Mouse (Mus musculus) intestine, embryonic 16.5 days (tissue): ENCODE results near the gene Pelp1. TPM values are rescaled to one million over a fixed set of nuclear protein-coding genes. Genes with fewer than 3 reads are reported as not detected.

Source experiments
- ATAC-seq: fragments of 200-750 bp; cut with Nextera tagmentation; 2 replicates; pipeline ENCODE4 v1.8.0; 2017; ENCODE audit warnings: moderate TSS enrichment, moderate library complexity
- H3K27ac ChIP-seq: fragments of 300-500 bp; sonication (generic); 2 replicates; pipeline ENCODE4 v1.5.1; 2014; ENCODE audit warnings: mild to moderate bottlenecking, low read length
- H3K27me3 ChIP-seq: fragments of 300-500 bp; sonication (generic); replicated peaks from 2 replicates; pipeline ENCODE4 v1.6.1; 2014; ENCODE audit warnings: low read length, control low read depth, mixed read lengths; ENCODE audit not compliant: control insufficient read depth, insufficient read depth
- H3K36me3 ChIP-seq: fragments of 300-500 bp; sonication (generic); 2 replicates; pipeline ENCODE4 v1.6.1; 2014; ENCODE audit warnings: low read length, control low read depth; ENCODE audit not compliant: control insufficient read depth, insufficient read depth
- H3K4me1 ChIP-seq: fragments of 300-500 bp; sonication (generic); 2 replicates; pipeline ENCODE4 v1.6.1; 2014; ENCODE audit warnings: low read length, control low read depth, mixed read lengths; ENCODE audit not compliant: control insufficient read depth, insufficient read depth
- H3K4me2 ChIP-seq: fragments of 300-500 bp; sonication (generic); 2 replicates; pipeline ENCODE4 v1.6.1; 2014; ENCODE audit warnings: low read depth, low read length, control low read depth
- H3K4me3 ChIP-seq: fragments of 300-500 bp; sonication (generic); 2 replicates; pipeline ENCODE4 v1.5.1; 2014; ENCODE audit warnings: mild to moderate bottlenecking, low read length
- H3K9ac ChIP-seq: fragments of 300-500 bp; sonication (generic); 2 replicates; pipeline ENCODE4 v1.6.1; 2014; ENCODE audit warnings: low read depth, low read length
- H3K9me3 ChIP-seq: fragments of 300-500 bp; sonication (generic); 2 replicates; pipeline ENCODE4 v1.6.1; 2016; ENCODE audit warnings: low read length, control low read depth; ENCODE audit not compliant: control insufficient read depth
- WGBS: fragments of 180-500 bp; shearing (Covaris S2); extraction: QIAGEN DNeasy Blood & Tissue Kit; methylation state at CpG from one replicate; pipeline ENCODE4 v1.1.7; 2014; 5-methylcytosine and 5-hydroxymethylcytosine counted together
- polyA plus RNA-seq: library from polyadenylated mRNA; unstranded; fragments of >200 nt; fragmentation: Nextera tagmentation; extraction: Ambion mirVana; gene quantifications from 2 replicates; pipeline ENCODE4 v1.2.1, GENCODE M21; 2015

Gene Pelp1
- polyA plus RNA-seq = 29.1 and 31.5 TPM in 2 replicates

- no peaks in the 10 kb centered on the region for H3K27me3 ChIP-seq
- peak within 1 kb of the TSS; percentile 91 for H3K4me2 ChIP-seq
- WGBS = under 1% methylated on average over 59 of the region's 59 CpGs
- peak within 1 kb of the TSS; percentile 83 for H3K27ac ChIP-seq
- peaks cover 23% of the 10 kb centered on the region for H3K4me1 ChIP-seq
- no peaks in the 10 kb centered on the region for H3K9me3 ChIP-seq
- no peaks in the 10 kb centered on the region for H3K36me3 ChIP-seq
- peak; percentile 95 for ATAC-seq
- peak within 1 kb of the TSS; percentile 99 for H3K9ac ChIP-seq
- peak within 1 kb of the TSS; percentile 98 for H3K4me3 ChIP-seq
Observed at GRCm38 (mm10) chr11:70409594-70410296, at the start of gene Pelp1. Pelp1 (minus strand) TSS chr11:70410031.

GRCm38 (mm10) chr11:70458688-70459600 lies 49.1 kb upstream of the Pelp1 start, which contains the start of gene Zmynd15:
Zmynd15 (plus strand) TSS chr11:70459433.
- no peak within 1 kb of the TSS for H3K27ac ChIP-seq
- H3K9ac ChIP-seq = peak within 1 kb of the TSS; percentile 70
- peak; percentile 47; the same call in 1 of the 2 replicates for ATAC-seq
- 14% methylated on average over 31 of the region's 32 CpGs for WGBS
- peaks cover 6% of the 10 kb centered on the region; the same call in 1 of the 2 replicates for H3K27me3 ChIP-seq
- peak within 1 kb of the TSS; percentile 63 for H3K4me3 ChIP-seq
- peaks cover 7% of the 10 kb centered on the region; the same call in 1 of the 2 replicates for H3K4me1 ChIP-seq
- no peaks in the 10 kb centered on the region for H3K9me3 ChIP-seq
- peak within 1 kb of the TSS; percentile 95 for H3K4me2 ChIP-seq
- H3K36me3 ChIP-seq = no peaks in the 10 kb centered on the region

- 0 out of 2 replicates have a peak overlapping the region, but pooled peaks have one; percentile 81 for H3K4me2 ChIP-seq
- ATAC-seq = no peak
- H3K9ac ChIP-seq = no peak overlapping the region
- no peaks in the 10 kb centered on the region for H3K36me3 ChIP-seq
- no peaks in the 10 kb centered on the region for H3K27me3 ChIP-seq
- H3K9me3 ChIP-seq = no peaks in the 10 kb centered on the region
- H3K4me1 ChIP-seq = peaks cover 10% of the 10 kb centered on the region
- no peak overlapping the region for H3K27ac ChIP-seq
- no peak overlapping the region for H3K4me3 ChIP-seq
- WGBS = 88% methylated on average over 9 of the region's 9 CpGs
Observed at GRCm38 (mm10) chr11:70453261-70454044, 43.6 kb upstream of the Pelp1 start.

- Histone ChIP-seq H3K27me3 (no peaks in the 10 kb centered on the region), H3K36me3 (no peaks in the 10 kb centered on the region), H3K27ac (peak within 1 kb of the TSS; percentile 97), H3K4me3 (peak within 1 kb of the TSS; percentile 69), H3K4me2 (peak within 1 kb of the TSS; percentile 81), H3K9me3 (no peaks in the 10 kb centered on the region), H3K4me1 (peaks cover 10% of the 10 kb centered on the region), H3K9ac (peak within 1 kb of the TSS; percentile 90)
- WGBS = under 1% methylated on average over 46 of the region's 46 CpGs
- peak; percentile 99 for ATAC-seq
Observed at GRCm38 (mm10) chr11:70451797-70452498, 42.1 kb upstream of the Pelp1 start, which contains the start of gene Med11. Med11 (plus strand) TSS chr11:70451919.

- no peak overlapping the region for H3K9ac ChIP-seq
- no peak for ATAC-seq
- H3K4me3 ChIP-seq = no peak overlapping the region
- H3K4me1 ChIP-seq = peaks cover 10% of the 10 kb centered on the region; the same call in 1 of the 2 replicates
- no peaks in the 10 kb centered on the region for H3K36me3 ChIP-seq
- H3K27me3 ChIP-seq = no peaks in the 10 kb centered on the region
- no peaks in the 10 kb centered on the region for H3K9me3 ChIP-seq
- no peak overlapping the region for H3K4me2 ChIP-seq
- 91% methylated on average over 2 of the region's 2 CpGs for WGBS
- no peak overlapping the region for H3K27ac ChIP-seq
Observed at GRCm38 (mm10) chr11:70450926-70451325, 41.1 kb upstream of the Pelp1 start.

- Histone ChIP-seq H3K4me2 (no peak overlapping the region), H3K27ac (no peak overlapping the region), H3K27me3 (no peaks in the 10 kb centered on the region), H3K9ac (no peak overlapping the region), H3K9me3 (no peaks in the 10 kb centered on the region), H3K36me3 (no peaks in the 10 kb centered on the region), H3K4me1 (0 out of 2 replicates have a peak, but pooled peaks cover 2% of the 10 kb centered on the region), H3K4me3 (no peak overlapping the region)
- 67% methylated on average over 1 of the region's 1 CpGs for whole genome bisulfite sequencing
- no peak for ATAC-seq
Observed at GRCm38 (mm10) chr11:70447373-70447772, 37.5 kb upstream of the Pelp1 start.

GRCm38 (mm10) chr11:70446756-70447155 lies 36.9 kb upstream of the Pelp1 start:
- Histone ChIP-seq H3K4me1 (no peaks in the 10 kb centered on the region), H3K4me3 (no peak overlapping the region), H3K27ac (no peak overlapping the region), H3K4me2 (no peak overlapping the region), H3K27me3 (no peaks in the 10 kb centered on the region), H3K36me3 (no peaks in the 10 kb centered on the region), H3K9me3 (no peaks in the 10 kb centered on the region), H3K9ac (no peak overlapping the region)
- no peak for ATAC-seq
- WGBS = 43% methylated on average over 3 of the region's 3 CpGs

- WGBS = 58% methylated on average over 6 of the region's 6 CpGs
- Histone ChIP-seq H3K36me3 (no peaks in the 10 kb centered on the region), H3K27ac (no peak overlapping the region), H3K27me3 (no peaks in the 10 kb centered on the region), H3K4me1 (no peaks in the 10 kb centered on the region), H3K9ac (no peak overlapping the region), H3K4me3 (no peak overlapping the region), H3K4me2 (no peak overlapping the region), H3K9me3 (no peaks in the 10 kb centered on the region)
- ATAC-seq = no peak
Observed at GRCm38 (mm10) chr11:70444667-70445066, 34.8 kb upstream of the Pelp1 start.
